Mouse (Mus musculus): ENCODE measurements around the gene Vwce. TPM values are rescaled to one million over a fixed set of nuclear protein-coding genes. Genes with fewer than 3 reads are reported as not detected.
A peak's percentile ranks its signal among the peaks of the same experiment; 100 is the strongest.

Vwce gene
- total RNA-seq (2015): 0.10 TPM in 2 replicates
- total RNA-seq (2017): 0.51 TPM in 1 of 2 replicates, not detected in the other

GRCm38 (mm10) chr19:10634106-10634871 lies at the start of gene Vwce:
Gene Vwce, plus strand, starts transcription at chr19:10634213.
- ATAC-seq (replicated peaks; ENCODE audit: poor library complexity): peak; percentile 76

GRCm38 (mm10) chr19:10585112-10585511 lies 48.9 kb upstream of the Vwce start:
- no peak for ATAC-seq (replicated peaks; ENCODE audit: poor library complexity)

- ATAC-seq (replicated peaks; ENCODE audit: poor library complexity): peak; percentile 54
These were observed 46.8 kb upstream of the Vwce start for GRCm38 (mm10) chr19:10587231-10587630.

GRCm38 (mm10) chr19:10589127-10589857 lies 44.7 kb upstream of the Vwce start:
- peak; percentile 87 for ATAC-seq (replicated peaks; ENCODE audit: poor library complexity)

GRCm38 (mm10) chr19:10590301-10590700 lies 43.7 kb upstream of the Vwce start:
- no peak for ATAC-seq (replicated peaks; ENCODE audit: poor library complexity)

GRCm38 (mm10) chr19:10591659-10592377 lies 42.2 kb upstream of the Vwce start:
- ATAC-seq (replicated peaks; ENCODE audit: poor library complexity): no peak

- ATAC-seq (replicated peaks; ENCODE audit: poor library complexity): peak; percentile 71
These were observed 35.8 kb upstream of the Vwce start for GRCm38 (mm10) chr19:10598188-10598587.

- no peak for ATAC-seq (replicated peaks; ENCODE audit: poor library complexity)
These were observed 34.4 kb upstream of the Vwce start for GRCm38 (mm10) chr19:10599648-10600047.

- ATAC-seq (replicated peaks; ENCODE audit: poor library complexity): 0 out of 2 replicates have a peak, but pooled peaks have one; percentile 1
These were observed 31.7 kb upstream of the Vwce start for GRCm38 (mm10) chr19:10602247-10602769.

GRCm38 (mm10) chr19:10602787-10603186 lies 31.2 kb upstream of the Vwce start:
- peak; percentile 59 for ATAC-seq (replicated peaks; ENCODE audit: poor library complexity)

GRCm38 (mm10) chr19:10603660-10604523 lies 30.1 kb upstream of the Vwce start:
- ATAC-seq (replicated peaks; ENCODE audit: poor library complexity): no peak

- ATAC-seq (replicated peaks; ENCODE audit: poor library complexity): no peak
These were observed 29.5 kb upstream of the Vwce start for GRCm38 (mm10) chr19:10604534-10604933.

- ATAC-seq (replicated peaks; ENCODE audit: poor library complexity): peak; percentile 92
These were observed 28.6 kb upstream of the Vwce start, which contains the start of the genes Ddb1 and Tkfc for GRCm38 (mm10) chr19:10605293-10605900. Gene Ddb1, plus strand, starts transcription at chr19:10605327. Gene Tkfc, minus strand, starts transcription at chr19:10605654.

GRCm38 (mm10) chr19:10605901-10606622 lies 28.0 kb upstream of the Vwce start:
- ATAC-seq (replicated peaks; ENCODE audit: poor library complexity): no peak

- no peak for ATAC-seq (replicated peaks; ENCODE audit: poor library complexity)
These were observed 25.3 kb upstream of the Vwce start for GRCm38 (mm10) chr19:10608573-10609240.

GRCm38 (mm10) chr19:10634872-10635318 lies 882 bp downstream of the Vwce start:
- ATAC-seq (replicated peaks; ENCODE audit: poor library complexity): peak; percentile 77

- ATAC-seq (replicated peaks; ENCODE audit: poor library complexity): no peak
These were observed 3.8 kb downstream of the Vwce start for GRCm38 (mm10) chr19:10637840-10638239.

GRCm38 (mm10) chr19:10640080-10640479 lies 6.1 kb downstream of the Vwce start:
- ATAC-seq (replicated peaks; ENCODE audit: poor library complexity): peak; percentile 89

Data from megakaryocyte progenitor cell, adult 5-6 weeks (primary cell).